Mouse (Mus musculus) c-Kit-negative CD71-positive TER-119-positive erythroid progenitor cells, embryonic 14.5 days (primary cell): ENCODE measurements around the gene Mme.

Source experiments
- DNase-seq: peaks from one replicate; pipeline ENCODE4 v3.0.0-alpha.2; 2013; ENCODE audit warnings: low read depth, low spot score

The Mme gene

DNA sequence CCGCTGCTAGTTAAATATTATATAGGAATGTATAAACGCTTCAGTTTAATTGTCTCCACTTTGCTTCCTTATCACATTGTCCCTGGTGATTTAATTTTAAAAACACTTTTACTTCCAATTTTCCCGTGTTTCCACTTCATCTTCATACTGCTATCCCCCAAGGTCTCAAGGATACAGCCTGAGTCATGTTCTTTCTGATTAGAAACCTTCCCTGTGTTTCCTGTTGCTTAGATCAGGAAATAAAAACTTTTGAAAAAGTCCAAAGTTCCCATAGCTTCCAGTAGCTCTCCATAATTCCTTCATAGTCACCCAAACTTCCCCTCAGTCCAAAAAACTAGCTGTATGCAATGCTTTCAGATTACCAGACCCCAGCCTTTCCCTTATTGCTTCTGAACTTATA, 109.4 kb downstream of the Mme start:
- no peak for DNase-seq

DNA sequence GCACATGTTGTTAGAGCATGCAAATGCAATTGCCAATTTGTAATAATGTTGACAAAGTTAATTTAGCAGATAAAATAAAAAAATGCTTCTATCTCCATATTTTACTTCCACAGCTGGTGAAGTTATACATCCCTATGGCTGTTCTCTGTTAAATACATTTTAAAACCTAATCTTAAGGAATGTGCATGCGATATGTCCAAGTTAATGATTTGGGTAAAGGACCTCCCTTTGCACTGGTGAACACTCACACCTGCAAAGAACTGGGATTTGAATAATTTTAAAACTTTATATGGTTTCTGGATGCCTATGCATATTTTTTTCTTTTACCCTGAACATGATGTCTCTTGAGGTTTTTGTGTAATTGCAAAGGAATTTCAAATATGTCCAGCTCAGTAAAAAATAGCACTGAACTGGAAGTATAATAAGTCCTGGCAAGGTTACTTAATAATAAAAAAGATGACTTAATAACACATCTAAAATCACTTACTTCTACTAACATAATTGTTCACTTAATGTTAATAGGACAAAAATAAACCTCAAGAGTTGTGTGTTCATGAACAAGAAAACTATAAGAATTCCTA, 110.4 kb downstream of the Mme start:
- no peak for DNase-seq

DNA sequence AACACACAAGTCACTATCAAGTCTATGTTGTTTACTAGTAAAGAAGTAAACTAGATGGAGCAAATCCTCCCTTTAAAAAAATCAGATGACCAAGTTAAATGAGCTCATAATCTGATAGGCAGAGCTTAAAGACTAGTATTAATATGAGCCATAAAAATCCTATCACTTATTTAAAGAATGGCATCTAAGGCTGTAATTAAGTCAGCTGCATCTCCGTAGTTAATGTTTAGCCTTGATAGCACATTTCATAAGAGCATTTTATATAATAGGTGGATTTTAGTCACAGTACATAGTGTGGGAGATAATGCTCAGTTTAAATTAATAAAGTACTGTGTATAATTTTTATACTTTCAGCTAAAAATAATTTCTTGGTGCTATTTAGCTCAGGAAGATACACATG, 118.2 kb downstream of the Mme start:
- DNase-seq: no peak

DNA sequence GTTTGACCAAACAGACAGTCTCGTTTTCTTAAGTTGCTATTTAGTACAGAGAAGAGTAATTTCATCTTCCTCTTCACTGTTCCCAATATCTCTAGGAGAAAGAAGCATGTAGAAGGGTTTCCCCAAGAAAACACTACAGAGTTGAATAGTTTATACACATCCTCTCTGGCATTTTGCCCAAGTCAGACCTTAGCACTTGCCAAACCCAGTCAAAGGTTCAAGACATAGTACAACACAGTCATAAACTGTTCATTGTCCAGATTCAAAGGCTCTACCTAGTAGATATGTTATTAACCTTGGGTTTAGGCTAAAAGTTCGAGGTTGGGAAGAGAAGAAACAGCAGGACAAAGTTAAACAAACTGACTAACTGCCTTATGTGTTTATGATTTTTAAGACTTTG, 143.7 kb downstream of the Mme start:
- no peak for DNase-seq

DNA sequence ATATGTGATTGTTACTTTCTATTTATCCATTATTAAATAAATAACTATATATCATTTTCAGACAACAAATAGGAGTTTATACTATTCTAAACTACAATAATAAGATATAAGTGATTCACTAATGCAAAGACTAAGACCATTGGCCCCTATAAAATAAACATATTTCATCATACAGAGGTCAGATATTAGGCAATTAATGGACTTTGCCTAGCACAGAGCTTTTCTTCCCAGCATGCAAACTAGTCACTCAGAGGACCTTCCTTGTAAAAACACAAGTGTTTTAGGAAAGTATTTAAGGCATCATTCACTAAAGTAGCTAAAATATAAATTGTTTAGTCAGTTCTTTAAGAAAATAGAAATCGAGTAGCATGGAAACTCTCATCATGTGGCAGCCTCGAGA, 149.4 kb downstream of the Mme start:
- DNase-seq: no peak

DNA sequence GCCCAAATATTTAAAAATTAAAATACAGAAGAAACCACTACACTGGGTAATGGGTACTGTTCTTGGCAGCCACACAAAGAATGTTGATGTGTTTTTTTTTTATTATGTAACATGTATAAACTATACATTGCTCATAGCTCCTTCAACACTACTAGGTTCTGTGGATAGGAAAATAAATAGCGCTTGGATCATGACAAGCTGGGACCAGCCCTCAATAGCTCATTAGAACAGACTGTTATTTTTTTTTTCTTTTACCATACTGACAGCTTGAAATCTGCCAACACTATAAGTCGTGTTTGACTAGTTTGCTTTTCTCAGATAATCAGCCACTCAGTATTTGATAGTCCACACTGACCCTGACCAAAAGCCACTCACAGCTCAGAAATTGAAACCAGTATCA, 150.0 kb downstream of the Mme start:
- DNase-seq: no peak

DNA sequence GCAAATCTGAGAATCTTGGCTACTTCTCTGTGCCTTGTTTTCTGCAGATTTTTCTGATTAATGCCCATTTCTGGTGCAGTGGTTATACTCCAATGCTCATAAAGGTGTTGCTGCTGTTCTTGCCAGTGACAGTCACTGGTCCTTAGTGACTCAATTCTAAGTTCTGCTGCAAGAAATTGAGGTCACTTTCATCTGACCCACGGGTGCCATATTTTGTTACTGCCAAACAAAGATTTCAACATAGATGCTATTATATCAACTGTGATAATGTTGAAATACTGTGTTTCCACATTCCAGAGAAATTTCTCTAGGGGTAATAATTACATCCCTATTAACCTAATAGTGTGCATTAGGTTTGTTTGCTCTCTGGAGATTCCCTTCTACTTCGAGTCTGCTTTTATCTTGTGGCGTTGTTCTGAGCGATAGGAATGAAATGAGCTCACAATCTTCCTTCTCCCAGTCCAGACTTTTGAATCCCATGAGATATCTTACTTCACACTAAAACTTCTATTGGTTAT, 153.1 kb downstream of the Mme start:
- DNase-seq: no peak

DNA sequence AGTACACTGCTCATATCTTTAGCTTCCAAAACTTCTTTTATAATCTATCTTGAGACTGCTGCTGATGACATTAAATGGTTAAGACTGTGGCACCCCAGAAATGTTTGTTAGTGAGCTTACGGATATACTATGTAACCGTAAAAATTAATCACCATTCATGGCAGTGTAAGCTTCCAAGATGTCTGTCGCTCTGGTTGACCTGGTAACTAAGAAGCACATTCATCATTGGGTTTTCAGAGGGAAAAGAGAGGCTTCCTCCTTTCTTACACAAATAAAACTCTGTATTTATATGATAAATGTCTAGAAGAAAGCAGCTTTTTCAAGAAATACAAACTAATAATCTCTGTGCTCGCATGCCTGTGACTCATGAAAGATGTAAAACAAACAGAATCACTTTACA, 156.8 kb downstream of the Mme start:
- DNase-seq: no peak

DNA sequence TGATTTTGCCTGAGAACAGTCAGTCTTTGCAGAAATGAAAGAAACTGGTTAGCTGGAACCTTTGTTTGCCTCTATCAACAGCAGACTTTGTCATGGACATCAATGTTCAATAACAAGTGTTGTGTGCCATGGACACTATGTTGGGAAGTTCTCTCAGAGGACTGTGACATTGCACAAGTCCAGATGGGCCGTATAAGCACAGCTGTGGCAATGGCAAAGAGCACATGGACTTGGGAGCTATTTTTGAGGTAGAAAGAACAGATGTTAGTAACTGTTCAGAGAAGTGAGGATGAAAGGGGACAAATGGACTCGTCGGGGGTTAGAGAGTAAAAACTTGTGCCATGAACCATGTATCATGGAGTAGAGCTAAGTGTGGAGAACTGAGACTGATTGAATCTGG, 165.1 kb downstream of the Mme start:
- no peak for DNase-seq

DNA sequence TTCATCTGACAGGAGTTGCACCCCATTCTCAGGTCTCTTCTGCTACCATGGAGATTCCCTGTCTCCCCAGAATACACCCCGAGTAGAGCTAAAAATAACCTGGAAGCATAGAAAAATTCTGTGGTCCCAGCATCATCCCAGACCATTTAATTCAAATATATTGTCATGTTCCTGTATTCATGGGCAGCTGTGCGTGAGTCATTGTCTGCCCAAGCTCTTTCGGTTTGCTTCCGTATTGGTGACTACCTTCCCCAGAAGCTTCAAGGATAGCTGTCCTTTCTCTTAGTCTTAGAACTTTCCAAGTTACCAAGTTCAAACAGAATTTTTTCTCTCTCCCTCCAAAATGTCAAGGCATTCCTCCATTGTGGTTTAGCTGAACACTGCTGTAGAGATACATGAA, 169.7 kb downstream of the Mme start:
- DNase-seq: no peak

DNA sequence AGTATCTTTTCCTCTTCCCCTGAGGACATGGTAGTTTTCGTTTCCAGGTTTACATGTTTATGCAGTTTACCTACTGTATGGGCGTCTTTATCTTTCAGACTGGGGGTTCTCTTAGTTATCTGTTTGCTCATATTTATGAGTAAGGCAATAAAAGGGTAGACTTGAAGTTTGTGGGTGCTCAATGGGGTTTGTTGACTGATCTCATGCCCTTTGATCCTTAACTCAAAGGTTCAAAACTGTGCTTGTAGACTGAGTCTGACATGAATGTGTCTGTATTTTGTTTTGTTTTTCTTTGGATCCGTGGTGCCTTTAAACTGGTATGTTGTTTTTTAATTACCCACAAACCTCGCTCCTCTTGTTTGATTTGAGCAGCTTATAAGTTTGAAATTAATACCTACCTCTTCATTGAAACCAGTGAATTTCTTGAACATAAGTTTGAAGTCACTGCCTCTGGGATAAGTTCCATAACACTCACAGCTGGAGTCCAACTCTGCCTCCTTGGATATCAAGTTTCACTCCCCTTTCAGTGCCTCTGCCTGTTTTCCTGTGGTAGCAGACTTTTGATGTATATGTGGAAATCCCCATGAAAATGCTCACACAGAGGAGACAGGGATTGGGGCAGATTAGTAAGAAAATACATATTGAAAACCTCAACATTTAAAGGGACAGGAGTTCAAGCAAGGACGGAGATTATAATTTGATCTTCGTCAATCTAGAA, 171.0 kb downstream of the Mme start:
- DNase-seq: no peak

DNA sequence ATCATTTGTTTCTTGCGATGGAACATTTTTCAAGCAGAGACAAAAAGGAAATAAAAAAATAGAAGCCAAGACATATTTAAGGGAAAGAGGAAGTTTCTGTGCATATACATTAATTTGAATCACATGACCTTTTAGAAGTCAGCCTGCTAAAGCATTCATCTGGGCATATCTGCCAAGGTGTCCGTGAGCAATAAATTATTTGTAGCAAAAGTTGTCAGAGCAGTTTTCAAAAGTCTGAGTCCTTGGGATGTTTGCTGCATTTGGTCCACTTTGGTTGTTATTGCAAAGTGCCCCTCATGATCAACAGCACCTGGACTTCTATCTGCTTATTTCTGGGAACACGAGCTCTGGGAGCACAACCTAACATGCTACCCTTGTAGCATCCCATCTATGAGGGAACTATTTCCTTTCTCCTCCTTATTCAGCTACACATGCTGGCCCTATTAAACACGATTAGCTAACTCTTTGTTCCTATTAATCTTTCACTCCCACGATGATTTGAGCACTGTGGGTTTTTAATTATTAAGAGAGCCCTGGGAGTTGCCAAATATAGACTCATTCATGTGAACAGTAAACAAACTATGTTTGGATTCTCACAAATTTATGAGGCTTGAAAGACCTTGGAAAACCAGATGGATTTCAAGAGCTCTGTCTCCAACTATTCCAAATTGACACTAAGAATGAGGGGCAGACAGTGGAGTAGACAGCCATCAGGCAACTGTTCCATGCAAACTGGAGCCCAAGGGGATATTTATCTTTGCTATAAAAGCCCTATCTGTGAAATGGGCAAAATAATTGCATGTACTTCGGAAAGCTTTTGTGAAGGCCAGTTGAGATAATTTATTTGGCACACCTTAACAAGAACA, 171.9 kb downstream of the Mme start:
- DNase-seq: no peak

DNA sequence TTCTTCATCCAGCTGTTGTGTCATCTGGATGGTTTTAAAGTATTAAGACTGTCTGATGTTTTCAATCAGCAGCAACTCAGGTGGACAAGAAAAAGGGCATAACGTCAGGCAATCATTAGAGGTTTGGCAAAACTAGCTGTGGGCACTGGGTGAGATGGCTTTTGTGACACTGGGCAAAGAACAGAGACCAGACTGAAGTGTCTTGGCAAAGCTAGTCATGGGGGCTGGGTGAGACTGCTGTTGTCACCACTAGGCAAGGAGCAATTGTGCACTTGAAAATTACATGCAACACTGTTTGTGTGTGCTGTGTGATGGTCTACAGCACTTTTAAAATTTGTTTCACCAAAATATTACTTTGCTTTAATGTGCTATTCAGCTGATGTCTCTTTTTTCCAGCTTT, 175.9 kb downstream of the Mme start:
- no peak for DNase-seq

DNA sequence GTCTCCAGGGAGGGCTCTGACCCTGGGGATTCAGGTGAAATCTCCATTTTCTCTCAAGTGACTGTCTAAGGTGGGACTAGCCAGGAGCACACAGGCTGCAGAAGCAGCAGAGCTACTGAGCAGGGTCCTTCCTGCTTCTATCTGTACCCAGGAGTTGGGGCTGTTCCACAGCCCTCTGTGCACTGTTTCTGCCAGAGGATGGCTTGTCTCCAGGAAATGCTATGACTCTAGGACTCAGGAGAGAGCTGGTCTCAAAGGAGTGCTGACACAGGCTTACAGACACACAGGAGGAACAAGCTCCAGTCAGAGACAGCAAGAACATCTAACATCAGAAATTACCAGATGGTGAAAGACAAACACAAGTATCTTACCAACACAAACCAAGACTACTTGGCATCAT, 176.4 kb downstream of the Mme start:
- DNase-seq: no peak

DNA sequence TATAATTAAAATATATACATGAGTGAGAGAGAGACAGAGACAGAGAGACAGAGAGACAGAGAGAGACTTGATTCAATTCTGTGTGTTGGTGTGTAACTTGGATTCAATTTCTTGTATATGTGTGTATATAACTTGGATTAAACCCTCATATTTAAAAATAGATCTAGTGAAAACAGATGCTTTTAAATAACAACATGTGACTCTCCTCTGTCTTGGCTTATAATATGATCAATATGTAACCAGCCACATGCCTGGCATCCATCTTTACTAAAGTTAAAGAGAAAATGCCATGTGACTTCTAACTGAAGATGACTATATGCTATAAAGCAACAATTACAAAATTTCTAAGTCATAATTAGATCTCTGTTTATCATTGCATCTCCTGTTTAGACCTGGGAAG, 182.2 kb downstream of the Mme start:
- DNase-seq: no peak
